Mouse (Mus musculus): ENCODE results near the gene Prpf3.
"Not testable (repeated sequence)": the region's sequence is repeated elsewhere in the genome, so short reads cannot be mapped to it uniquely, and the experiment has no call there.

Prpf3 gene

DNA sequence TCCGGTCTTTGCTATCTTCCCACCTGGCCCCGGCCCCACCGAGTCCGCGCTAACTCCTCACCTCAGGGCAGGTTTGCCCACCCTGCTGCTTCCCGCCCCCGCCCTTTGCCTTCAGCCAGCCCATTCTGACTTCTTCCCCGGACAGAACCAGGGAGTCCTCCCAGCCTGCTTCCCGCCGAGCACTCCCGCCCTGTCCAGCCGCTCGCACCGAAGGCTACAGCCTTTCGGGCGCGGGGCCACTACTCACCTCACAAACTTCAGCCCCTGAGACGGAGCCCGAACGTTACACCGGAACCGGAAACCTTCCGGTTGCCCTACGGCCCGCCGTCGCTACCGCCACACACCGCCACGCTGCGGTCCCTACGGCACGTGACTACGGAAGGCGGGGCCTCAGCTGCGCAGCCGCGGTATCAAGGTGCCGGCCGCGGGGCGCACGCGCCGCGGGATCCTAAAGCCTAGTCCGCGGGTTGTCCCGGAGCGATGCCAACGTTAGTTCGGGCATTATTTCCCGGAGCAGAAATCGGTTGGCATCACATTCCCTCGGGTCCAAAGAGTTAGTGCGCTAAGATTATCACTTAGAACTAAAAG lies at the start of gene Prpf3:
Gene Prpf3, minus strand, starts transcription at position 384 of the 588 bp plus-strand sequence.
- peak; percentile 94 to 96 for DNase-seq

DNA sequence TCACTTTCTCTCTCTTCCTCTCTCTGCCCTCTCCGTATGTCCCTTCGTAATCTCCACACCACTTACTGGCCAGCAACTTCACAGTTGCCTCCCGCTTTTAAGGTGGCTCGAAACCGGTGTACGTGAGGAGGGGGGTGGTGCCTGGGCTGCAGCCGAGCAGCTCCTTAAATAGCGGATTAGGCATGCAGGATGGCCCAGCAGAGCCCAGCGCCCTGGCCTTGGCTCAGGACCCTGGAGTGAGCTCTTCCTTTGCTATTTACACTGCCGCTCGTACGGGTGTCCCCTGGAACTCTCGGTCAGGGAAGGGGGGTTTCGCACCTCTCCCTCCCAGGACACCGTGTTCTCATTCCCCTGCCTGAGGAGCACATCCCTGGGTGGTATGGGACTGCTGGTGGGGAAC lies 48.9 kb upstream of the Prpf3 start, which contains the start of gene Car14:
Gene Car14, minus strand, starts transcription at position 124 of the 400 bp plus-strand sequence.
- peak in 1 of 2 experiments; percentile 29 for DNase-seq

DNA sequence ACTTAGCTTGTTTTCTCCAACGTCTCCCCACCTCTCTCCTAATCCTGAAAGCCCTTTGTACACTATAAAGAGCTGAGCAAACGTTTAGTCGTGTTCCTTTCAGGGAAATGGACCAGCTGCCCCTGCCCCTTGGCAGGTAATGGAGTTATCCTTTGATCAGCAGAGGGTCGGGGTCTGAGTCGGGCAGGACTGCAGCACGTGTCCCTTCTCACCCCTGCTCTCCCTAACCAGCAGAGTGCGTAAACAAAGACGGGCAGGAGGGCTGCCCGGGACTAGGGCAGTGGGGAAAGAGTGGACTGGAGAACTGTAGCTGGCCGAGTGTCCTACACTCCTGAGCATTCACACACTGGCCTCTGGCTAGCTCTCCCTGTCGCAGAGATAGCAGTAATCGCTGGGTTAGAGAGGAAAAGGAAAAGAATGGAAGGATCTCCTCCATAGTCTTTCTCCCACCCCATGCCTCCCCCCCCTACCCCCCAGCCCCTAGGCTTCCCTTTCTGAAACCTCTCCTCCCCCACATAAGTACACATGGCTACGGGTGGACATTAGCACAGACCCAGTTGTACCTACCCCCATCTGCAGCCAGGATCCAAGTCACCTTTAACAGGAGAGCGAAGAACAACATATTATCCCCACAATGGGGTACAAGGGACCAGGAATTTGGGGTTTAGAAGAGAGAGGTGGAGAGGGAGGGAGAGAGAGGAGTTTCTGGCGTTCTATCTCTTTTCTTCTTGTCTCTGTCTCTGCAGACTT lies 48.2 kb upstream of the Prpf3 start:
- no peak for DNase-seq

DNA sequence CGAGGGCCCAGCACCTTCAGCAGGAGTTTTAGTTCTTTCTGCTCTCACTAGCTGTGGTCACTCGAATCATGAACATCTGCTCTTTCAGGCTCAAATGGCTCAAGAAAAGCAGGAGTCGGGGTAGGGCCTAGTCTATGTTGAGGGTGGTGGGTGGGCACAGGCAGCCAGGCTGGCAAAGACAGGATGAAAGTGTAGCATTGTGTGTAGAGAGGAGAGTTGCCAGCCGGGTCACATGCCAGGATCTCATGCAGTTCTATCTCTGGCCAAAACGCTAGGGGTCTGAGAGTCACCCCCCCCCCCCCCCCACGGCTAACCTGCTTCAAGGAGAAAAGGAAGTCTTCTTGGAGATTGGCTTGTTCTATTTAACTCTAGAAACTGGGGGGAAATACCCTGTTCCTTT lies 47.0 kb upstream of the Prpf3 start:
- DNase-seq, result no peak

DNA sequence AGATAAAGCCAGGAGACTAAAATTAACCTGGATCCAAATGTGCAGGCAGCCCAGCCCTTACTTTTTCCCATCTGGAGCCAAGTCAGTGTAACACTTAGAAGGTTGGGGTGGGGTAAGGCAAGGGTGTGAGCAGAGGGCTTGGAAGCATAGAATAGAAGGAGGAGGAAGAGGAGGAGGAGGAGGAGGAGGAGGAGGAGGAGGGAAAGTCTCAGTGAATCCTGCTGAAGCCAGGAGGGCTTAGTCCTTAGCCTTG lies 46.6 kb upstream of the Prpf3 start:
- no peak for DNase-seq

DNA sequence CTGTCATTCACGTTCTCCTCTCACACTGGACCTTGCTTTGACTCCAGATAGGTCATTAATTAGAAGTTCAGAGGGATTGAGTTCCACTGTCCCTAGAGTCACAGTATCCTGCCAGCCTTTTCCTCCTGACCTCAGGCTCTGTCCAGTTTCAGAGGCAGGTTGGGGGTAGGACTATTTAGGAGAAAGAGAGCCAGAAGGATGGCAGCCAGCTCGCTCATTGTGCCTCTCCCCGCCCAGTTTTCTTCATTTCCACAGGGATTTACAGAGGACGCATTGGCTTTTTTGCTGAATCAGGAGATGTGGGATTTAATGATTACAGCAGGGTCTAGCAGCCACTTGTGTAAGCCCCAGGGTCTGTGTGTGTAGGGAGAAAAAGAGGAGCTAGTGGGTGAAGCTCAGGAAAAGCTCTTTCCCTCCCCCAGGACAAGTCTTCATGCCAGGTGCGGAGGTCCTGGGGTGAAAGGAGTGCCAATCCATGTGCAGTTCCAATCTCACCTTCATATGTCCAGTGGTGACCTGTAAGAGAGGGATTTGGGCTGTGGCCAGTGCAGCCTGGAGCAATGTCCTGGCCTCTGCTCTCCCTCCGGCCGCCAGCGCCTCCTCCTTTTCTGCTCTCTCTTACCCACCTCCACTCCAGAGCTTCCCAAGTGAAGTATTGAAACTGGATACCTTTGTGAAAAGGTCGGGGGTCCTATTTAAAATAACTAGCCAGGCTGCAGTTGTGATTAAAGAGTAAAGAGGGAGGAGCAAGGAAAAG lies 46.1 kb upstream of the Prpf3 start:
- no peak for DNase-seq

DNA sequence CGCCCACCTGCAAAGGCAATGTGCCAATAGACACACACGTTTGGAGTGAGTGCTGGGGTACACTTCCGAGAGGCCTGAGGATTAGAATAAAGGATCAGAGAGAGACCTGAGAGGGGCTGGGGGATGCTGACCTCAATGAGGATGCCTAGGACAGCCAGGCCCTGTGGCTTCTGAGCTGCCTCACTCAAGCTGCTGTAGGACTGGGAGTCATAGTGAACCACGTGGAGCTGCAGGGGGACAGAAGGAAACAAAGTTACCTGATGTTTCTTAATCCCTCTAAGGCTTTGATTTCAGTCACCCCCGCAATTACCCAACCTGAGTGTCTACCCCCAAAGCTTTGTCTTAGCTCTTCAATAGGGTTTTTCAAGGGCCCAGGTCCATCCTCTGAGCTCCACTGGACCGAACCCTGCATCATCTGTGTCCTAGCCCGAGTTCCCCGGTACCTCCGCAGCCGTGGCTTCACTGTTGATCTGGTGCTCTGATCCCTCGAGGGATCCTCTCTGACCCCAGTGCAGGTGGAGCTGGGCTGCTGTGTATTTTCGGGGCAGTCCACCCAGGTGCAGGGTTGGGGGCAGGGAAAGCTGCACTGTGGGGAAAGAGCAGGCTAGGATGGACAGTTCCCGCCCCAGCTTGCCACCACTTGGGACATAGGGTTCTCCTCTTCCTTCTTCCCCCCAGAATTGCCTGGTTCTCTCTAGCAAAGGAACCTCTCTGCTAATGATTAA lies 44.3 kb upstream of the Prpf3 start:
- no peak for DNase-seq

DNA sequence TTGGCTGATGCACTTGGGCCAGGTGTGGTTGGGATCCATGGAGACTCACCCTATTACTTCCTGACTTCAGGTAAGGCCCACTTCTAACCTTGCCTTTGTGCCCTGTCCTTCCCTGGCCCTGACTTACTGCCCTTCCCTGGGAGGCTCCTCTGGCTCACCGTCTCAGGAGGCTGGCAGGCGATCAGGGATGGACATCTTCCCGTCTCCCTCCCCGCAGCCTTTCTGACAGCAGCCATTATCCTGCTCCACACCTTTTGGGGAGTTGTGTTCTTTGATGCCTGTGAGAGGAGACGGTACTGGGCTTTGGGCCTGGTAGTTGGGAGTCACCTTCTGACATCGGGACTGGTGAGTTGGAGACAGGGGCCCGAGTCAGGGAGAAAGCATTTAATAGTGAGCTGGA lies 39.8 kb upstream of the Prpf3 start:
- DNase-seq, result not testable (repeated sequence)

DNA sequence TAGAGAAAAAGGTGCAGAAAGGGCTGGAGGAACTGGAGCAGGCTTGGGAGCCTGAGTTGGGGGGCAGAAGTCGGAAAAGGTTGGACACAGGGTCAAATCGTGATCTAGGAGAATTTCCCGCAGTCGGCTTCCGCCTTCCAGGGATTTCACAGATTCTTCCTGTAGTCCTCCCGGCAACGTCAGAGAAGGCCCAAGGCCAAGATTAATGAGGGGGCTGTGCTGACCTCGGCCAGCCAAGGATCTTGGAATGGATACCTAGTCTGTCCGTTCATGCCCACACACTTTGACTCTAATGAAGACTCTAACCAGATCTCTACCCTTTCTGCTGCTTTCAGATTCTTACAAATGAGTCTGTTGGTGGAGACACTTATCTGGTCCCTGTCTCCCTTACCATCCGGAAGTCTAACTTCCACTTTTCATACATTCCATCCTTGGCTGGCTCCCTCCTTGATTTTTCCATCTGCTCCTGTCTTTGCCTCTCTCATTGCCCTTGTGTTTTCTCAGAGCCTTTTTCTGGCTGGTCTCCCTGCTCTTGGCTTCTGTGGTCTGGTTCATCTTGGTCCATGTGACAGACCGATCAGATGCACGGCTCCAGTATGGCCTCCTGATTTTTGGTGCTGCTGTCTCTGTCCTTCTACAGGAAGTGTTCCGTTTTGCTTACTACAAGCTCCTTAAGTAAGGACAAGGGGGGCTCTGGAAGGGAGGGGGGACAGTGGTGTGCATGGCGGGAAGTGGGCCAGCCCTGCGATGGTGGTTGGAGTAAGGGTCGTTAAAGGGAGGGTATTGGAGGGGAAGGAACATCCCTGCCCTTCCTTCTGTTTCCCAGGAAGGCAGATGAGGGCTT lies 38.9 kb upstream of the Prpf3 start:
- peak; percentile 61 to 65 for DNase-seq

DNA sequence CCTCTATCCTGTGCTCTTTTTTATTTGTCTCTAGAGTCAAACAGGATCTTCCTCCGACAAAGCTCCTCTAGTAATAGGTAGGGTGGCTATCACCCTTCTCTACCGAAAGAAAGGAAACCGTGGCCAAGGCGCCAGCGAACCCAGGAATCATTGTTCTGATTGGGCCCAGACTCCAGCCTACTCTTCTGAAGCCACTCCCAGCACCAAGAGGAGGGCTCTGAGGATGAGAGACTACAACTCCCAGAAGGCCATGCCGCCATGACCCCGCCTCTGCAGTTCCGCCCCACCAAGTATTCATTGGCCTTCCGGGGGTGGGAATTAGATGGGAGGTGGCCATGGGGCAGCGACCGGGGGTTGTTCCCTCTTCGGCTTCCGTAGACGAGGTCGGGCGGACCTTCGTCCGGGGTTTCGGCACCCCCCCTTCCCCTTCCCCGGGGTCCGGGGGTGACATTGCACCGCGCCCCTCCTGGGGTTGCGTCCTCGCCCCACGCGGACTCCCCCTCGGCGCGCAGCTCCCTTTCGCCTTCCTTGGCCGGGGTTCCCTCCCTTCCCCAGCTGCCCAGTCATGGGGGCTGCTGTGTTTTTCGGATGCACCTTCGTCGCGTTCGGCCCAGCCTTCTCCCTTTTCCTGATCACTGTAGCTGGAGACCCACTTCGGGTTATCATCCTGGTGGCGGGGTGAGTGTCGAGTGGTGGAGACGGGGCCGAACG lies 38.1 kb upstream of the Prpf3 start, which contains the start of gene Aph1a:
Gene Aph1a, plus strand, starts transcription at position 364 of the 711 bp plus-strand sequence.
- peak; percentile 95 to 96 for DNase-seq

DNA sequence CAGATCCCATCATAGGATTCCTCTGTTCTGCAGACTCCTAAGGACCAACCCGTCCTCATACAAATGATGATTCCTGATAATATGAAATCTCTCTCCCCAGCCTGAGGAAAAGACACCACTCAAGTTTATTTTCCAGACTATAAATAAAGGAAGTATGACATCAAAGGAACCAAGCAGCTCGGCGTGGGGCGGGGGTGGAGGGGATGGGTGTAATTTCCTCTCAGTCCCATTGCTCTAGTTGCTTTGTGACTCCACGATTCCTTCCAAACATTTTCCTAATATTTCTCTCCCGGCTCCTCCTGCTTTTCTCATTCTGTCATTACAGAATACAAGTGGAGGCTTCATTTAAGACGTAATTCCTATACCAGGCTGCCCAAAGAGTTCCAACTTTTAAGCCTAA lies 37.4 kb upstream of the Prpf3 start:
- DNase-seq, result no peak

DNA sequence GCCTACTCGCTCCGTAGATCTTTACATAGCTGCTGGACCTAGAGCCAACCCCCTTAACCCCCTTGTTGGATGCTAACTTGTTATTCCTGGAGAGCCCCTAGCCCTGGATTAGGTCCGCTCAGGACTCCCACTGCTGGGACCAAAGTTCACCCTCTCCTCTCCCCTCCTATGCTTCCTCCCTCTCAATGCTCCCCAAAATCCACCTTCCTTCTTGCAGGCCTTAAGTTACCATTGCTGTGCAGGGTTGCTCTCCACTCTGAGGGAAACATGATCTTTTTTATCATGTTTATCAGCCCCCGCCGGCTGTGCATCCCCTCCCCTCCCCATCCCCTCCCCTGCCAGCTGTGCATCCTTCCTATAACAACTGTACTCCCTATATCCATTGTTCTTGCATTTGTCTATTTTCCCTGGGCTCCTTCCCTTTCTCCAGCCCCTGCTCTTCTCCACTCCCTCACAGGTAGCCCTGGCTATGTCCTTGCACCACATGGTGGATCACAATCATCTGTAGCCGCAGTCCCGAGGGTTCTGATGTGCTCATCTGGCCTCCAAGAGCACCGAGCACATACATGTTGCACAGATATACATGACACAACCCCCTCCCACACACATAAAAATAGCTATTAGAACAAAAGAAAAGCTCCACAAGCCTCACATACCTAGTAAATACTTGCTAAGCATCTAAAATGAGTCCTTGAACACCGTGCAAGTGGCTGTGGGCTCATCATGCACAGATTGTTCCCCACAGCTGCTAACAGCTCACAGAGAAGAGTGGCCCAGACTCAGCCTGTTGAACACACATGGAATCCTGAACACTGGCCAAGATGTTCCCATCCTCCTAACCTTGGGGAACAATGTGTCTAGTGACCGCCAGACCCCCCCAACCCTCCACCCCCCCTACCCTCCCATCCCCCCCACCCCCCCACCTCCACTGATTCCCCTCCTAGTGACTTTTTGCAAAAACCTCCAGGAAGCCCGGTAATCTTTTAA lies 36.7 kb upstream of the Prpf3 start:
- DNase-seq, result no peak

DNA sequence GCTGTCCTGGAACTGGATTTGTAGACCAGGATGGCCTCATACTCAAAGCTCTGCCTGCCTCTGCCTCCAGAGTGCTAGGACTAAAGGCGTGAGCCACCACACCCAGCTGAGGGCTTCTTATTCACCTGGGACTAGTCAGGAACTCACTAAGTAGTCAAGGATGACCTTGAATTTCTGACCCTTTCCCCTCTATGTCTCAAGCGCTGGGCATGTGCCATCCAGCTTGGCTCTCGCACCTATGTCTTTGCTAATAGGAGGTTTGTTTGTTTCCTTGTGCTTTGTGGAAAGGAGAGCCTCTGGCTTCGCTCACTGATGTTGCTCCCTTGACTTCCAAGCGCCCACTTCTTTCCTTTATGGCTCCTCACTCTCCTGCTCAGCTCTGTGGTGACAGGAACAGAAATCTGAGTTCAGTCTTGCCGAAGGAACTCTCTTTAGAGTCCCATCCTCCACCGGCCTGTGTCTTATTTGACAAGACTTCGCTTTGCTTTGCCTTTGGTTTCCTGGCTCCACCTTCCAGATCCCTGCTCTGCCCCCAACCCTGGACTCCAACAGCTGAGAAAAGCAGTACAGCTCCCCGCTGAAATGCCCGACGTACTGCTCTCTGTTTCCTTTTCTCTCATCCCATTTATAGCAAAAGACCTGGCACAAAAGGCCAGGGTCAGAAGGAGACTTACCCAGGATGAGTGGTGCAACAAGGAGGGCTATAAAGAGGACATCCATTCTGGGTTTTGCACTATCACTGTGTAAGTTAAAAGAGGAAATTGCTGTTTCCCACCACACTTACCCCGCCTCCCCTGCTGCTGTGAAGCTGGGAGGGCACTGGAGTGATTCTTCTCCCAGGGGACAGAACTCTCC lies 35.8 kb upstream of the Prpf3 start, which contains the start of gene BC028528:
Gene BC028528, minus strand, starts transcription at position 795 of the 855 bp plus-strand sequence.
- DNase-seq, result no peak

DNA sequence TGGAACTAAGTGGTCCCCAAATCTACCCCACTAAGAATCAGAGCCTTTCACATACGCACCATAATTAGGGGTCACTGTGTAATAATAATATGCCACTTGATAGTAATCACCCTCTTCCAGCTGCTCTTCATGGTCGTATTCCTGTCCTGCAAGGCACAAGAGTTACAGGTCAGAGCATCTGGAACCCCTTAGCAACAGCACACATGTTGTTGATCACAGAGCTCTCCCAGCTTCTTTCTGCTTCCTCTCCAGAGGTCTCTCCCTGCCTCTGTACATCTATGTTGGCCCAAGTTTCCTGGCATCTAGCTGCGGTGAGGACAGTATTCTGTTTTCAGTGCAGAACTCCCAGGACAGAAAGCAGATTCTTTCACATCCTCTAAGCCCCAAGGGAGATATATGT lies 34.0 kb upstream of the Prpf3 start:
- DNase-seq, result no peak

DNA sequence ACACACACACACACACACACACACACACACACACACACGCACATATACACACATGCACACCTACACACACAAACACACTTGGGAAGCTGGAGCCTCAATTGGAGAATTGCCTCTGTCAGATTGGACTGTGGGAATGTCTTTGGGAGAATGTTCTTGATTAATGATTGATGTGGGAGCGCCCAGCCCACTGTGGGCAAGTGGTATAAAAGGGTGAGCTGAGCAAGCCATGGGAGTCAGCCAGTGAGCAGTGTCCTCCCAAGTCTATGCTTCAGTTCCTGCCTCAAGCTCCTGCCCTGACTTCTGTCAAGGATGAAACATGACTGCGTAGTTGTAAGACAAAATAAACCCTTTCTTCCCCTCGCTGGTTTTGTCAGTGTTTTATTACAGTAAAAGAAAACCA lies 31.9 kb upstream of the Prpf3 start:
- no peak for DNase-seq

DNA sequence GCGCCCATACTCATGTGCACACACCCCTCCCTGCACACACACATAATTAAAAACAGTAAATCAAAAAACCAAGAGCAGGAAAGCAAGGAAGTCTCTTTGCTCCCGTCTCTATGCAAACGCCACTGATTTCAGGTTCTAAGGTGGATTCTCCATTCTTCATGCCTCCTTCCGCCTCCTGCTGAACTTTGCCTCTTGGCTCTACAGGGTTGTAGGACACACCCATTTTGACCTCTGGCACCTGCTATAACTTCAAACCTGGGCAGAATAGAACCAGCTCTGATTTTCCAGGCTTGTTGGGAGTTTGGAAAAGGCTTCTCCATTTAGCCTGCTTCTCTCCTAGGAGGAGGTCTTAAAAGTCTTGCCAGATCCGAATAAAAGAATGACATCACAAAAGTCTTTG lies 28.7 kb upstream of the Prpf3 start:
- no peak for DNase-seq

DNA sequence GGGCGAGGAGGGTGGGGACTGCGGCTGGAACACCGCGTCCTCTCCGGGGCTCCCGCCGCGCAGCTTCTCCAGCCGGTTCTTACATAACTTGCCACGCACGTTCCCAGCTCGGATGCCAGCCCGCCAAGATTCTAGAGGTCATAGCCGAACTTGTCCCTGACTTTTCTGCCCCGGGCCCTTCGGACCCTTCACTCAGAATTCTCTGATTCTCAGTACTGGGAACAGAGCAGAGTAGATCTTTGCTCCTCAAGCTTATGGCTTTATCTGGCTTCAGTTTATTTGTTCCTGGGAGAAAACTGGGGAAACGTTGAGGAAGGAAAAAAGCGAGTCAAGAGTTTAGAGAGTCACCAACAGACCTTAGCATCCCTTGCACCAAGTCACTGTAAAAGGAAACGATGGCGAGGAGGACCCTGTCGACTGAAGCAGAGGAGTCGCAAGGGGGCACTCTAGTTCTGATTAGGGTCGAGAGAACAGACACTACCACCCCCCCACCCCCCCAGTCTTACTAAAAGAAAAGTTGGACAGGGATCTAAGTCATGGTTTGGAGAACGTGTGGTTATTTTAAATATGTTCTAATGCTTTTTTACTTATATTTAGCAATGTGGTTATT lies 27.2 kb upstream of the Prpf3 start:
- DNase-seq, result peak; percentile 49 to 77

DNA sequence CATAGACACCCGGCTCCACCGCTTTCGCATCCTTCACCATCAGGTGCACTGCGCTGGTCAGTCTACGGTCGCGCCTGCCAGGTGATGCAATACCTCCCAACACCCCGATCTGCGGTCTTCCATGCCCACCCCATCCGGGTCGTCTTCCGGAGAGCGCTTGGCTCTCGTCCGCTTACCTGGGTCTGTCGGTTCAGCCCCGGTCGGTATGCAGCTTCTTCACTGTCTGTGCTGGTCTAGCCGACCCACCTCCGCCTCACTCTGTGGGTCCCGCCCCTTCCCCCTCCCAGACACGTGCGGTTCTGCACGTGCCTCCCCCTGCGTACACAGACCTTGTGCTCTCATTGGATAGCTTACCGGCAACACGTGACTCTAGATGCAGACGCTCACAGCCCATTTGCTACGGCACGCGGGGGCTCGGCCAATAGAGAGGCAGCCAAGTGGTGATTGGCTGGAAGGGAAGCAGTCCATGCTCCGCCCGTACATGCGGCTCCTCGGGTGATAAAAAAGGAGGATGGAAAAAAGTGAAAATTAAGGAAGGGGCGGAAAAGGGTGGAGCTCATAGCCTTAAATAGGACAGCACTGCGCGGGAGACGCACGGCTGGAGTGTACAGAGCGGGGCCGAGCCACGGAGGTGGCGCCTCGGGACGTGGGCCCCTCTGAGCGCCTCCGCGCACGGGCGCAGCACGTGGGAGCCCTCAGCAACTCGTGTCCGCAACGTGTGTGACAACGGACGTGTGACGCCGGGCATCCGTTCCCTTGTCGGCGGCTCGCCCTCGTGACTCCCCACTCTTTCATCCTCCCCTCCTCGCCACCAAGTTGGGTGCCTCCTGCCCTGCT lies 26.5 kb upstream of the Prpf3 start, which contains the start of gene Ciart:
Gene Ciart, minus strand, starts transcription at position 273 of the 837 bp plus-strand sequence.
- DNase-seq, result peak; percentile 94 to 95
